Mouse (Mus musculus): Measurements from ENCODE around the gene Ube2z.
"Not testable (repeated sequence)": the region's sequence is repeated elsewhere in the genome, so short reads cannot be mapped to it uniquely, and the experiment has no call there.

Ube2z gene

GRCm38 (mm10) chr11:96065215-96065911 is at the start of gene Ube2z:
Gene Ube2z (minus strand): TSS chr11:96065388.
- DNase-seq (ENCODE audit: low read depth, low spot score), result peak; percentile 91

DNA sequence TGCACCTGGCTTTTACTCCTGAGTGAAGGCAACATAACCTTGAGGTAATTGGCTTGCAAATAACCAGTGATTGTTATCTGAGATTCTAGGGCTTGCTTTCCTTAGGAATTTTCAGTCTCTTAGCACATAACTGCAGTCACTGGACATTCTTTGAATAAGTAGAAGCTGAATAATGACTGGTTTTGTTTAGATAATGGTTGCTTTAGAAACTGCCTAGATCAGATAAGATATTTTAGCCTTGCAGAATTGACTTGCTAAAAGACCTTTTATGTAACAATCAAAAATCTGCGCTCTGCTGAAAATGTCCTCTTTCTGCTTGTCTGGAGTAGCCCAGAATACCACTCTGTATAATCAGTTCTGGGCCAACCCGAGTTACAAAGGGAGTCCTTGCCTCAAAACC is 48.9 kb upstream of the Ube2z start:
- DNase-seq (ENCODE audit: low read depth, low spot score), result no peak

- DNase-seq (ENCODE audit: low read depth, low spot score), result no peak
Observed at GRCm38 (mm10) chr11:96111751-96112150, 46.6 kb upstream of the Ube2z start, which contains the start of gene Calcoco2. Gene Calcoco2 (minus strand): TSS chr11:96111964.

DNA sequence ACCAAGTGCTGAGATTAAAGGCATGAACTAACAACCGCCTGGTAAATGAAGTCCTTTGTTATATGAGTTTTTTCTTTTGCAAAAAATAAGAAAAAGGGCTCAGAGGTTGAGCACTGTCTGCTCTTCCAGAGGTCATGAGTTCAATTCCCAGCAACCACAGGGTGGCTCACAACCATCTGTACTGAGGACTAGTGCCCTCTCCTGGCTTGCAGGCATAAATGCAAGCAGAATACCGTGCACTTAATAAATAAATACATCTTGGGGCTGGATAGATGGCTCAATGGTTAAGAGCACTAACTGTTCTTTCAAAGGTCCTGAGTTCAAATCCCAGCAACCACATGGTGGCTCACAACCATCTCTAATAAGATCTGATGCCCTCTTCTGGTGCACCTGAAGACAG is 45.8 kb upstream of the Ube2z start:
- not testable (repeated sequence) for DNase-seq (ENCODE audit: low read depth, low spot score)

DNA sequence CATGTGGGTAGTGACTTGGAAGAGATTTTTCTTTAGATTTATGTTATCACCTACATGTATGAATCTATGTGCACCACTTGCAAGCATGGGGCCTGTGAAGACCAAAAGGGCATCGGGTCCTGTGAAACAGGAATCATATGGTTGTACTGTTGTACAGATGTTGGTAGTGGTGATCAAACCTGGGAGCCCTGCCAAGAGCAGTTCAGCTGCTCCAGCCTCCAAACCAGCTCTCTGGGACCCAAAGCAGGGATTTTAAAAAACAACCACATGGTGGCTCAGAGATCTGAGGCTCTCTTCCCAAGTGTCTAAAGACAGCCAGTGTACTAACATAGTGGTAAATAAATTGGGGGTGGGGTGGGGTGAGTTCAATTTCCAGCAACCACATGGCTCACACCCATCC is 43.2 kb upstream of the Ube2z start:
- no peak for DNase-seq (ENCODE audit: low read depth, low spot score)

- no peak for DNase-seq (ENCODE audit: low read depth, low spot score)
Observed at GRCm38 (mm10) chr11:96093361-96093760, 28.2 kb upstream of the Ube2z start.

DNA sequence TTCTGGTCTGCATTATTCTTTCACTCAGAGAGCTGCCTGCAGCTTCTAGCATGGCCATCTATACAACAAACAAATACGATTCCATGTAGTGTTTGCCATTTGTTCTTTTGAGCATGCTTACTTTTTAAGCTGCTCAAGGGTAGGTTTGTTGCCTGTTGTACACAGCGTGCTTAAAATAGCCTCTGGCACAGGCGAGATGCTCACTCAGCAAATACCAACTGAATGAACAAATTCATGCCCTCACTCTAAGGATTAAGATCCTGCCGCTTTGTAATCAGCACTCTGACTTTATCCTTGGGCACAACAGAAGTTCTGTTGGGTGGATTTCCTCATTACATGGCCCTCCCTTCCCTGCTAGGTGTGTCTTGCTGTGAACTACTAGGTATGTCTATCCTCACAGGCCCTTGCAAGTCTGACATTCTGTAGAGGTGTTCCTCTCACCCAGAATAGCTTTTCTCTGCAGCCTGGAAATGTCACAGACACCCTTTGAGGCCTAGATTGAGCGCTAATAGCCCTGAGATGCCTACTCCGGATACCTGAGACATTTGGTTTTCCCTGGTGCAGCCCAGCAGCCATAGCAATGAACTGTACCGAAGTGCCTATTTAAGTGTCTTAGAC is 27.6 kb upstream of the Ube2z start:
- no peak for DNase-seq (ENCODE audit: low read depth, low spot score)

DNA sequence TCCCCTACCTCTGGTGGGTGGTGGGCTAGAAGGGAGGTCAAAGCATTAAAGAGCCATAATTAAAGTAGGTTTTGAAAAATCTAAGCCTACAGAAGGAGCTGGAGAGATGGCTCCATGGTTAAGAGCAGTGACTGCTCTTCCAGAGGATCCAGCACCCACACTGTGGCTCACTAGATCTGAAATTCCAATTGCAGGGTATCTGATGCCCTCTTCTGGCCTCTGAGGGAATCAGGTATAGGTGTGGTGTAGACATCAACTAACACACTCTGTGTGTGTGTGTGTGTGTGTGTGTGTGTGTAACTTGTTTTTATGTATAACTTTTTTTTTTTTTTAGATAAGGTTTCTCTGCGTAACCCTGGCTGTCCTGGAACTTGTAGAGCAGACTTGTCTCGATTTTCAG is 25.9 kb upstream of the Ube2z start:
- no peak for DNase-seq (ENCODE audit: low read depth, low spot score)

DNA sequence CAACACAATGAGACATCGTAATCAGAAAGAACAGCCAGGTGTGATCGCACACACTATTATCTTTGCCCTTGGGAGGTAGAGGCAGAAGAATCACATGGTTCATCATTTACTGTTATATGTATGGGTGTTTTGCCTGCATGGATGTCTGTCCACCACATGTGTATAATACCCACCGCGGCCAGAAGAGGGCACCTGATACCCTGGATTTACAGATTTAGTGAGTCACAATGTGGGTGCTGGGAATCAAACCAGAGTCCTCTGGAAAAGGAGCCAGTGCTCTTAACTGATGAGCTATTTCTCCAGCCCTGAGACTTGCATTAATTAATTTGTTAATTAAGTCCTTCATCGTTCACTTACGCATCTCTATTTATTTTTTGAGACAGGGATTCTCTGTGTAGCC is 22.8 kb upstream of the Ube2z start:
- DNase-seq (ENCODE audit: low read depth, low spot score), result no peak

DNA sequence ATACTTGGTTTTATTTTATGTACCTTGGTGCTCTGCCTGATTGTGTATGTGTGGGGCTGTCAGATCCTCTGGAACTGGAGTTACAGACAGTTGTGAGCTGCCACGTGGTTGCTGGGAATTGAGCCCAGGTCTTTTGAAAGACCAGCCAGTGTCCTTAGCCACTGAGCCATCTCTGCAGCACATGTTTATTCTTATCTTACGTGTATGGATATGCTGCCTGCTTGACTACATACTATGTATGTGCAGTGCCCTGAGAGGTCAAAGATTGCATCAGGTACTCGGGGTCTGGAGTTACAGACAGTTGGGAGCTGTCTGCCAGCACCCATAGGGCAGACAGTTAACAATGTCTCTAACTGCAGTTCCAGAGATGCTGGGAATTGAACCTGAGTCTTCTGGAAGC is 17.5 kb upstream of the Ube2z start:
- DNase-seq (ENCODE audit: low read depth, low spot score), result no peak

DNA sequence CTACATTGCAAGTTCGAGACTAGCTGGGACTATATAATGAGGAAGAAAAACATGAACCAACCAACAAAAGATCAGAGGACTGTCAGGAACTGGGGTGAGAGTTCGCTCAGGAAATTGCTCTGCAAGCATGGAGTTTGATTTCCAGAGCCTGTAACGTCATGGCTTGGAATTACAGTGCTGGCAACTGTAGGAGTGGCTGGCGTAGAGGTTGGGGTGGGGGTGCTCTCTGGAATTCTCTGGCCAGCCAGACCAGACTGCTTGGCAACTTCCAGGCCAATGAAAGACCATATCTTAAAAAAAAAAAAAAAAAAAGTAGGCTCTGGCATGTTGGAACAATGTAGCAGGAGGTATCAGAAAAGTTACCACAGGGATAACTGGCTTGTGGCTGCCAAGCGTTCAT is 15.5 kb upstream of the Ube2z start:
- no peak for DNase-seq (ENCODE audit: low read depth, low spot score)

DNA sequence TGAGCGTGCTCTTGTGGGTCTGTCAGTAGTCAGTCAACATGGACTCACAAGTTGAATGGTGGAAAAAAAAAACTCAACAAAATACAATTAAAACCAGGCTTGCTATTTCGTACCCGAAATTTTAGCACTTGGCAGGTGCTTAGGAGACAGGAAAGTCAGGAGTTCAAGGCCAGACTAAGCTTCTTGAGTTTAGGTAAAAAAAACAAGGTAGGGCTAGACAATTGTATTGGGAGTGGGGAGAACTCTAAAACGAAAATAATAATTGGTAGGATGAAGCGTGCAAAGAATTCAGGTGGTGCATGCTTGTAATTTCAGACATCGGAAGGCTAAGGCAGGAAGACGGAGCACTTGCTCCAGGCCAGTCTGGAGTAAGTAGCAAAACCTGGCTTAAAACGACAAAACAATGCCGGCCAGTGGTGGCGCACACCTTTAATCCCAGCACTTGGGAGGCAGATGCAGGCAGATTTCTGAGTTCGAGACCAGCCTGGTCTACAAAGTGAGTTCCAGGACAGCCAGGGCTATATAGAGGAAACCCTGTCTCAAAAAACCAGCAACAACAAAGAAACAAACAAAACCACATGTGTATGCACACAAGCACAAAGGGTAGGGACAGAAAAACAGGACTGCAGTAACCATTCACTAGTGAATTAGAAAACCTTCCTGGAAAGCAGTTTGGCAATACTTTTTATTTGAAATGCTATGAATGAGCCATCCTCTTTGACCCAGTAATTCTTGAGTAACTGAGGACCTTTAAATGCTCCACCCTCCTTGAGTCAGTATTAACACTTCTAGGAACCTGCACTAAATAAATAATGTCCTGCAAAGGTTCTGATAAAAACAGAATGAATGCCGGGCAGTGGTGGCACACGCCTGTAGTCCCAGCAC is 11.3 kb upstream of the Ube2z start:
- no peak for DNase-seq (ENCODE audit: low read depth, low spot score)

GRCm38 (mm10) chr11:96075509-96076220 is 10.5 kb upstream of the Ube2z start, which contains the start of gene Atp5g1:
Gene Atp5g1 (minus strand): TSS chr11:96075670.
- DNase-seq (ENCODE audit: low read depth, low spot score), result peak; percentile 100

DNA sequence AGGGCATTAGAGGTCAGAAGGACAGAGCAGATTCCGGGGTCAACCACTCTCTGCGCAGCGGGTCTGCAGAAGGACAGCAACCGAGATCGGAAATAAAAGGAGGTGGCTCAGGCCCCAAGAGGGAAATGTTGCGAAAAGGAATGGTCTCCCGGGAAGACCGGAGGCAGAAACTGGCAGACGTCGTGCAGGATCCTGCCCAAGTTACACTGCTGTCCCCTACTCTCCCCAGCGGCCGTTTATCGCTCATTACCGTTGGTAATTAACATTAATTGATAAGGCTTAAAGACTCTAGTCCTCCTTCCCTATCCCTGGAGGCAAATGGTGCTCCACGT is 10.0 kb upstream of the Ube2z start:
- no peak for DNase-seq (ENCODE audit: low read depth, low spot score)

- no peak for DNase-seq (ENCODE audit: low read depth, low spot score)
Observed at GRCm38 (mm10) chr11:96074351-96075176, 9.4 kb upstream of the Ube2z start.

DNA sequence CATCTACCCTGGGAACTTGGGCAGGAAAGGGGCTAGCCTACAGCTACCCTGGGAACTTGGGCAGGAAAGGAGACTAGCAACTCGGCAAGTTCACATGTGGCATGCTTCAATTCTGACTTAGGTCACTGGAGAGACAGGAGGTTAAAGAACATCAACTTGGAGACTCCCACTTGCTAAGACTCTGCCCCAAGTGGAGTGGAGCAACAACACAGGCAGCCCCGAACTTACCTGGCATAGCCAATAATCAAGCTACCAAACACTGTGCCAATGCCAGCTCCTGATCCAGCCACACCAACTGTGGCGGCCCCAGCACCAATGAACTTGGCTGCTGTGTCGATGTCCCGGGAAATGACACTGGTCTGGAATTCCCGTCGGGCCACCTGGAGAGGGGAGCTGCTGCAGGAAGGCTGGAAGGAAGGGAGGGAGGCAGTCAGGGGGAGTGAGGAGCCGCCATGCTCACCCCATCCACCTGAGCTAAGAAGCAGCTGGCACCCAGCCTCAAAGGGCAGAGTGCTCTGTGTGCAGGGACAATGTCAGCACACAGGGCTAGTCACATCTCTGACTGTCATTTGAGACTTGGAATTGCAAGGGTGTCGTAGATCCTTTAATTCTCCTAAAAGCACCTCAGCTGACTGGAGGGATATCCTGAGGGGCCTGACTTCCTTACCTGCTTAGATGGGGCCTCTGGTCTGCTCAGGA is 8.3 kb upstream of the Ube2z start:
- no peak for DNase-seq (ENCODE audit: low read depth, low spot score)

GRCm38 (mm10) chr11:96071013-96071412 is 5.8 kb upstream of the Ube2z start:
- no peak for DNase-seq (ENCODE audit: low read depth, low spot score)

- DNase-seq (ENCODE audit: low read depth, low spot score), result no peak
Observed at GRCm38 (mm10) chr11:96070353-96070752, 5.2 kb upstream of the Ube2z start.

GRCm38 (mm10) chr11:96068231-96068630 is 3.0 kb upstream of the Ube2z start:
- DNase-seq (ENCODE audit: low read depth, low spot score), result no peak

DNA sequence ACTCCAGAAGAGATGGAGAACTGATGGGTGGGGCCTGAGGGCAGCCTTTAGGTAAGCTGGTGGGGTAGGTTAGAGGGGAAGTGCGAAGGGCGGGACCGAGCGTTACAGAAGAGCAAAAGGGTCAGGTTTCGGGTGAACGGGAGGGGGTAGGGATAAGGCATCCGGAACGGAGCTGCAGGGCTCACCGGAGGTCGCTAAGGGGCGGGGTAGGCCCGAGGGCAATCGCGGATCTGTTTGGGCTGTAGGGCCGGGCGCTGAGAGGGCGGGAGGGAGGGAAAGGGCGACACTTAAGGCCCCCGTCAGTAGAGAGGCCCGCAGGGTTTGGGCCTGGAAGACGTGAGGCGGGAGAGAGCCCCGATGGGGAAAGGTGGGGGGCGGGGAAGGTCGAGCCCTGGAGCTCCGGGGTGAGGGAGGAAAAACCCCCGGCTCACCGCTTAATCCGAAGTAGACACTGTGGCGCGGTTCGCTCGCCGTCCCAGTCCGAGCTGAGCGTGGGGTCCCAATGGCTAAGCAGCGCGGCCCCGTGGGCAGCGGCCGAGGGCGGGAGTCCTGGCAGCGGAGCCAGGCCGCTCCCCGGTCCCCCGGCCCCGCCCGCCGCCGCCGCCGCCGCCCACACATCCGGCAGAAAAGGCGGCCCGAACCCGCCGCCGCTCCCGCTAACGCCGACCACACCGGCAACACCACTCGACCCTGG is 520 bp downstream of the Ube2z start:
- no peak for DNase-seq (ENCODE audit: low read depth, low spot score)

All from telencephalon, adult 2 months (tissue).